Mouse (Mus musculus): ENCODE data around the gene Bicdl1.

- no peak for TF ChIP-seq CTCF (IDR thresholded peaks at IDR 0.05; ENCODE audit: low read depth, low read length)
- no peak for TF ChIP-seq GATA1 (IDR thresholded peaks at IDR 0.05; ENCODE audit: borderline replicate concordance, low read length)
- TF ChIP-seq TAL1 (conservative IDR thresholded peaks at IDR 0.05; ENCODE audit: low read depth, low read length) = no peak
- no peak for TF ChIP-seq POLR2AphosphoS5 (IDR thresholded peaks at IDR 0.05; ENCODE audit: insufficient replicate concordance, low read depth, low read length)
- no peak for TF ChIP-seq GATA2 (IDR thresholded peaks at IDR 0.05; ENCODE audit: borderline replicate concordance, low read depth, low read length)
Measured at GRCm38 (mm10) chr5:115731001-115731731, at the start of gene Bicdl1.
